Mouse (Mus musculus) embryo, embryonic 11 days (tissue): Measurements from ENCODE around the gene Il1rap.

Source experiments
- DNase-seq: peaks from one replicate; pipeline ENCODE4 v3.0.0-alpha.2; 2015

Gene Il1rap

DNA sequence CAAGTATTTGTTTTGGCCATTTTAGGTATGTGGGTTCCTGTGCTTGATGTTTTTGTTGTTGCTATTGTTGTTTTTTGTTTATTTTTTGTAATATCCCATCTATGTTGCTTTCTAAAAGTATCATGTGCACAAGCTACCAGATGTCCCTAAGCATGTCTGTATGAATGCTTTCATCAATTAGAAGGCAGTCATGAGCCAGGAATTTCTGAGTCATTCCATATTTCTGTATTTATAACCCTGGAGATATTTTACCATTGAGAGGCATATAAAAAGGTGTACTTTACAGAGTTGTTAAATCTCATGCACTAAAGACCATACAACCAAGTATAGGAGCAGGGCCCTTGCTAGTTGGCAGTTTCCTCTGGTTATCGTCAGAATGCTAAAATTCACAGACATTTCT lies 41.6 kb downstream of the Il1rap start:
- DNase-seq, result no peak

DNA sequence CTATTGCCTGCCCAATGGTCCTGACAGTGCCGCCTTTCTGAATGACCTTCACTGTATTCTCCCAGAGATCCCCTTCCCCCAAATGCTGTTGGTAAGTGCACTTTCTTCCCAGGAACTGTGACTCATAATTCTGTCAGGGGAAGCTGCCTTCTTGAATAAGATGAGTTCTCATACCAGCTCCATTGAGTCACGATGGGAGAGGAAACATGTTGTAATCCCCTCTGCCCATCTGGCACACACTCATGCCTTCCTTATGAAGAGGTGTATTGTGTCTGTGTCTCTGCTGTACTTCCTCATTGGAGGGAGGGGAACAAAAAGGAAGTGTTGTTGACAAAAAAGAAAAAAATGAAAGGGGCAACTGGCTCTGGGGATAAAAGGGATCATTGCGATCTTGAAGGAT lies 44.6 kb downstream of the Il1rap start:
- DNase-seq, result no peak

DNA sequence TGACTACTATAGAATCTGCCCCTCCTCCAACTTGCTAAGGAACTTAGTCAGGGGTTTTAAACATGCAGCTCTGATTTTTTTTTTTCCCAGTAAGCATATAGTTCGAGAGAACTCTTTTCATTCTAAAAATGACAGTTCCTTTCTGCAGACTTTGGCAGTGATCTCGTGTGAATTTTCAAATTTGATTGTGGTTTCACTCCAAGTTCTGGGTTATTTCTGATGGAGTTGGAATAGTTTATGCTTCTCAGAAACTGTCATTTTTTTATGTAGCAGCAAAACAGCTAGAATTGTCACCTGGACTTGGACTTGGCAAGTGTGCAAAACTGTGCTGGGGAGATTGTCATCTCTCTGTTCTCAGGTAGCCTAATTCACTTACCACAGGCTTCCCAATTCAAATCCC lies 53.3 kb downstream of the Il1rap start:
- DNase-seq, result no peak

DNA sequence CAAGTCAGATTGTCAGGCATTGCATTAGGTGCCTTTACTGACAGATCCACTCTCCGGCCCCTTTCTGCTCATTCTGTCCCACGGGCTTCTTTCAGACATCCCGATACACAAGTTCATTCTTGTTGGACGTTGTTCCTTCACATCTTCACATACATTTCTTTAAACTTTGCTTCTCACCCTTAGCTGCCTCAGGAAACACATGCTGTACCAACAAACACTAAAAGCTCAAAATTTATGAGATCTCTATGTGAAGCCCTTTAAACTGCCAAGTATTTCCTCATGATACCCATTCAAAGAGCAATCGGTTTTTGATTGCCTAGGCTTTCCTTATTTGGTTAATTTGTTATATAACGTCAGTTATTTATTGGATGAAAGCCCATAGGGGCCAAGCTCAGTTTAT lies 61.6 kb downstream of the Il1rap start:
- DNase-seq, result no peak

DNA sequence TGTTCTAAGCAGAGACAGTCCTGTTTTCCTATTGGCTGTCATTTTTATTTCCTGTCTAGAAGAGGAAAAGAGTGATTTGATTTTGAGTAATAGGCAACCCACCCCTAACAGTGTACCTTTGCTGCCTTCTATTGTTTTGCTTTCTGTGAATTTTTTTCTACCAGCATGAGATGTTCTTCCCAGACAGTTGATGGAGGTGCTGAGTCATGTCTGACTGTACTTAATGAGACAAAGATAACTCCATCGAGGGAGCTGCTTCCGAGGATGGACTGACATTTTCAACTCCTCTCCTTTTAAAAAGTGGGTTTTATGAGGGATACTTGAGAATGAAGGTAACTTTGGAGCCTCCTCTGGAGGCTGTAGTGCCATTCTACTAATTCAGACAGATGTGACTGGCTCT lies 64.6 kb downstream of the Il1rap start:
- DNase-seq, result no peak

DNA sequence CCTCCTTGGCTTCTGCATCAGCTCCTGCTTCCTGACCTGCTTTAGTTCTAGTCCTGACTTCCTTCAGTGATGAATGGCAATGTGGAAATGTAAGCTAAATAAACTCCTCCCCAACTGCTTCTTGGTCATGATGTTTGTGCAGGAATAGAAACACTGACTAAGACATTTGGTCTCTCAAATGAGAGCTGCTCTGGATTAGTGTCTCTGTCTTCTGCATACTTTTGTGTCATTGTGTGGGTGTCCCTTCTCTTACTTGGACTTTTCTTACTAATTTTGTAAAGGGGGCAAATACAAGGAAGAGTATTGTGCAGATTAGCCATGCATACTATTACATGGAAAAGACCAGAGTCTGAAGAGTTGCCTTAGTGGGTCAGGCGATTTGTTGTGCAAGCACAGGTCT lies 65.5 kb downstream of the Il1rap start:
- no peak for DNase-seq

DNA sequence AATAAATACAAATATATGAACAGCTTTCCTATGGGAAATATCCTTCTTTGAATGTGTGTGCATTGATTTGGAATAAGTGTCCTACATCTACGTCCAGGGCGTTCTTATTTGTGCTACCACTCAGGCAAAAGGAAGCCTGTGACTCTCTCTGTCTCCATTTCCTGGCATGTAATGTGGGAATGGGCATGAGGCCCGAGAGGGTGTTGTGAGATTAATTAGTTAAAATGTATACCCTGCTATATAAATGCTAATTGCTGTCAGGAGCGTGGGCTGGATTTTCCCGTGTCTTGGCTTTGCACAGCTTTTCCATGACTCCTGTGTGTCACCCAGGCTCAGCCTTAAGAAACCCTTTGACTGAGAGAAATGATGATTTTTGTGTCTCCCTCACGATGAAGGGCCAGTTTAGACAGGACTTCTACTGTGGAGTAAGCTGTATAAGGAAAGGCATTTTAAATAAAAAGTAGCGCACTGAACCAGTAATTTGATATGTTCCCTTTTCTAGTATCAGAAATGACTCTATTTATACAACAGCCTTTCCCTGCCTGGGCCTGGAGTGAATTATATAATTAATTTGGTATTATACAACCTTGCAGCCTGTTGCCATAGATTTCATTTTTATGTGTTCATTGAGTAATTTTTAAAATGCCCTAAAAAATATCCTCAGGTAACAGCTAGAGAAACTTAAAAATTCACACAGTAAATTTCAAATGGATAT lies 81.4 kb downstream of the Il1rap start:
- no peak for DNase-seq

DNA sequence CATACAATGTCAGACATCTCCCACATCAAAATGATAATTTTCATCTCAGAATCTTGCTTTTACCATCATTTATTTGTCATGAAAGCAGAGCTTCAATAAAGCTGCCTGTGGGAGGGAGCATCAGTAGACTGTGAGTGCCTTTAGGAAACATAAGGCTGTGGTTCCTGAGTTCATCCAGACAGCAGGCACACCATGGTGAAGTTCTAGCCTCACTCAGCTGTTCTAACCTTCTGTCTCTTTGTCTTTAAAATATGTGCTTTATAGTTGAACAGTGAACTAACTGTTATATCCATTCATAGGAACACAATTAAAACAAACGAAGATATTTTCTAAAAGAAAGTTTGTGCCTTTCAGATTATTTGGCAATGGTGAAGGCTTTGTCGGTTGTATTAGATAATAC lies 84.9 kb downstream of the Il1rap start:
- DNase-seq, result no peak

DNA sequence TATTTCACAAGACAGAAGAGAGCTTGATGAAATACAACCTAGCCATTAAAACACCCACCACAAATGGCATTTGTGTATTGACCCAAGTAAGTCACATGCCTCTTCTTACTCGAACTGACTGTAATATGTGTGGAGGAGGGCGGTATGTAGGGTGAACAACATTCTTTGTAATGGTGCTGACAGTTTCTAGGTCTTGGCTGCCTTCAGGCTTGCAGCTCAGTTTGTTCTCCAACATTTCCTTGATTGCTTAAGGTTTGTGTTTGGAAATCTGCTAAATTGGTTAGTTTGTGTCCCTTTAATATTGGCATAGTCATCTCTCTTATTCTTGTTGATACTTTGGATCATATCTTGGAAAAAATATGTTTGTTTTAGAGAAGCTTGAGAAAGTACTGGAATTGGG lies 87.6 kb downstream of the Il1rap start:
- no peak for DNase-seq

DNA sequence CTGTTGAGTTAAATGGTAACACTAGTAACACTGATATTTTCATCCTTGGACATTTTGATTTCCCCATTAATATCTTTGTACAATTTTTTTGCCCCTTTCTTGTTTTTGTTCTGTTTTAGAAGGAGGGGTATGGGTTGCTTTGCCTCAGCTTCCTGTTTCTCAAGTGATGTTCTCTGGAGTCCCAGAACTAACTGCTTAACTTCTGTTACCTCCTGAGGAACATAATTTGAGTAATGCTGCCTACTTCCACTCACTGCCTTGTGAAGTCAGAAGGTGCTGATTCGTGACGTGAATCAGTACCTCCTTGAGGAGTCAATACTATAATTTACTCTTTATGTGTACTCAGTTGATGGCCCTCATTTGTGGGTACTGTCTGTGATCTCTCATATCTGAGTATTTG lies 98.9 kb downstream of the Il1rap start:
- DNase-seq, result no peak

DNA sequence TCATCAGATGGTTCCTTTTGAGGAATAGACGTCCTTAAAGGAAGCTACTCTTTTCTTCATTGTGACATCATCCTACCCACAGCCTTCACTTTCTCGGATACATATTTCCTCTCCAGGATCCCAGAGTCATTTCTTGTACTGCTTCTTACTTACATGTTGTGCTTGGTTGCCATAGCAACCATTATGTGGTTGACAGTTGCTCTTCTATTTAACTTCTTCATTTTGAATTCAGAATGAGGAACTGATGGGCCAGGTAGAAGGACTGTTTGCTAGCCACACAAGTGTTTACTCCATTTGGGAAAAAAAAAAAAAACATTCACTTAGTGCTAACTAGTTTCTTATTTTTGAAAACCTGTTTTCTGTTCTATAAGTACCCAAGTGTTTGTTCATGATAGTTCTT lies 108.3 kb downstream of the Il1rap start:
- no peak for DNase-seq

DNA sequence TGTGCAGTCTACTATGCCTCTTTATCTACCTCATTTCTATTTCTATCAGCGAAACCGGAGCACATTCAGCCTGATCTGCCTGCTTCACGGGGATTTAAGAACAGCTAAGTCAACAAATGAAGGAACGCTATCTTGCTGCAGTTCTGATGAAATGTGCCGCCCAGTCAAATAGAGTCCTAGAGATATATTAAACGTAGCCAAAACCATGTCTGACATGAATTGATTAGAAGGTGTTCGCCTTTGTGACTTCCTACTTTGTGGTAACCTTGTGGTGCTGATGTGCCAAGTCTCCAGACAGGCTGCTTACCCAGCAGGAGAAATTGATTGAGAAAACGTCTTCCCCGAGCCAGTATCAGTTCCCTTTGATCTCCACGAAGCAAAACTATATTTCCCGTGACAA lies 109.8 kb downstream of the Il1rap start:
- no peak for DNase-seq

DNA sequence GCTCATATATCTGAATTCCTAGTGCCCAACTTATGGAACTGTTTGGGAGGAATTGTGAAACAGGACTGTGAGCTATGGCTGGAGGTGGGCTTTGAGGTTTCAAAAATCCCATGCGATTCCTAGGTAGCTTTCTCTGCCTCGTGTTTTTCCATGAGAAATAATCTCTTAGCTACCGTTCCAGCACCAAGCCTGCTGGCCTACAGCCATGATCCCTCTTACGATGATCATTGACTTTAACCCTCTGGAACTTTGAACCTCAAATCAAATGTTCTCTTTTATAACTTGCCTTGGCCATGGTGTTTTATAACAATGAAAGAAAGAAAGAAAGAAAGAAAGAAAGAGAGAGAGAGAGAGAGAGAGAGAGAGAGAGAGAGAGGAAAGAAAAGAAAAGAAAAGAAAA lies 116.6 kb downstream of the Il1rap start:
- no peak for DNase-seq

DNA sequence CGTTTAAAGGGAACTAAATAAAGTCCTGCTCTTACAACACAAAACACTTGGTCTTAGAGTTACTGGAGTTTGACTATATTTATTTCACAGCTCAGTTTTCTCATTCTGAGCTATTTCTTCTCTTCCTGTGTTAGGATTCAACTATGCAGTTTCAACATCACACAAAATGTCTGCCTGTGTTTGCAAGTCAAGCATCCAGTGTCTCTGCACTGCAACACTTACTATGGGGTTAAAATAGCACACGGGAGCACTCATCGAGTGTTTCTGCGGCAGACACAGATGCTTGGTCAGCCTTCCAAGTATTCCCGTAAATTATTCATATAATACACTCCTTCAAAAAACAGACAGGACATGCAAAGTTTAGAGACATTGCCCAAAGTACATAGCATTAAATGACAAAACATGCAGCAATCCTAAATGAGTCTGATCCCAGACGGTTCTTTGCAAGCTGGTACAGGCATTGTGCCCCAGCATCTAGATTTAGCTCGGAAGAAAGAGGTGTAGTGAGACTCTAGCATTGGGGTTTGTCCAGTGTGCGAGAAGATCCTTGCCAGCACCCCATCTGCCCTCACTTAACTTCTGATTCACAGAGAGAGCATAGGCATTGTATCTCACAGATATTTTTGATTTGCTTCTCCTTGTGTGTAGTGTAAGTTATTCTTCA lies 119.1 kb downstream of the Il1rap start:
- no peak for DNase-seq

DNA sequence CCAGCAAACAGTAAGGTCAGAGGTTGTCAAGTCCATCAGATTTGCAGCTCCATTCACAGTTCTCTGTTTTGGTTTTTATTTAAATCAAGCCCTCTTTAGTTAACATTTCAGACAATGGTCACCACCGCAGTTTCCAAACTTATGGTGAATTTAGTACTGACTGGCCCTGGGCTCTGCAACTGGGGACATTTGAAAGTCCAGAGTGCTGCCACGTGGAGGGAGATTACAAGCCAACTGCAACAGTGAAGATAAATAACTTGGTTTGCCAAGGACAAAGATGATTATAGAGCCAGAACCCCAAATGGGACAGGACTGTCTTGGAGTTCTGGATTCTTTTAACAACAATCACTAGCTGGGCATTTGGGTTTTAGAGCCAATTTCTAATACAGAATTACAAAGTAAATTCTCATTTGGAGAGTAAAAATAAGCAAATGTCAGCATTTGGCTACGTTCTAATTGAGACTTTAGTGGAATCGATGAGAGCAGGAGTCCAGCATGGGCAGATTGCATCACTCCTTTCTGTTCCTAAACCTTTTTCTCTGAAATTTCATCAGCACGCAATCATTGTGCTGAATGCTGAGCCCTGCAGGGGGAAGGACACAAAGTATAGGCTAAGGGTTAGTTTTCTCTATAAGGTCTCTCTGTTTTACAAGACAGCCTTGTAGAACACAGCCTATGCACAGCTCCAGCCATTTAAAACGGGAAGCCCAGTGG lies 124.3 kb downstream of the Il1rap start:
- no peak for DNase-seq

DNA sequence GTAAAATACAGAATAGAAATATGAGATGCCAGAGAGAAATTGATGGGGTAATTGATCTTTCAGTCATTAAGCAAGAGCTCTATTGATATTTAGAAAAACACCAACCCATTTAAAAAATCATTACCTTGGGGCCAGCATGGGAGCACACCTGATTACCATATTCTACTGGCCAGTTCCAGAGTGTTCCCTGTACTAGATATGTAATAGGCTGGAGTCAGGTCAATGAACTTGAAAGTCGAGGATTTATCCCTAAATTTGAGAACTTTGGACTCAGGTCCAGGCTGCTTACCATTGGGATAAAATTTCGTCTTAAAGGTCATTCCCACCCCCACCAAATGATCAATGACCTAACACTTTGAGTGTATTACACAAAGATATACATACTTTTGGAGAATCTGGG lies 125.0 kb downstream of the Il1rap start:
- DNase-seq, result no peak

DNA sequence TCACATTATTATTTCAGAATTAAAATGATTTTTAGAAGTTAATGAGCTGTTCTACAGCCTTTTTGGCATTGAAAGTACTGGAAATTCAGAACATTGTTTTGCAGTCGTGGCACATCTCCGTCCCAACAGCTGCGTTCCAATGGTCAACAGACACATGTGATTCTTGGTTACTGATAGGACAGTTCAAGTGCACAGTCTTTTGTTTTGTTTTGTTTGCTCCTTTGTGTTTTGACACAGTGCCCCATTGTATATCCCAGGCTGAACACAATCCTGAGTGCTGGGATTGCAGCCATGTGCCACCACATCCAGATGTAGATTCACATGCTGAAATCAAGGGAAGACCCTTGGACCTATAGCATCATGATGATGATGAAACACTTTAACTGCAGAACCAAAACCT lies 129.4 kb downstream of the Il1rap start:
- no peak for DNase-seq

DNA sequence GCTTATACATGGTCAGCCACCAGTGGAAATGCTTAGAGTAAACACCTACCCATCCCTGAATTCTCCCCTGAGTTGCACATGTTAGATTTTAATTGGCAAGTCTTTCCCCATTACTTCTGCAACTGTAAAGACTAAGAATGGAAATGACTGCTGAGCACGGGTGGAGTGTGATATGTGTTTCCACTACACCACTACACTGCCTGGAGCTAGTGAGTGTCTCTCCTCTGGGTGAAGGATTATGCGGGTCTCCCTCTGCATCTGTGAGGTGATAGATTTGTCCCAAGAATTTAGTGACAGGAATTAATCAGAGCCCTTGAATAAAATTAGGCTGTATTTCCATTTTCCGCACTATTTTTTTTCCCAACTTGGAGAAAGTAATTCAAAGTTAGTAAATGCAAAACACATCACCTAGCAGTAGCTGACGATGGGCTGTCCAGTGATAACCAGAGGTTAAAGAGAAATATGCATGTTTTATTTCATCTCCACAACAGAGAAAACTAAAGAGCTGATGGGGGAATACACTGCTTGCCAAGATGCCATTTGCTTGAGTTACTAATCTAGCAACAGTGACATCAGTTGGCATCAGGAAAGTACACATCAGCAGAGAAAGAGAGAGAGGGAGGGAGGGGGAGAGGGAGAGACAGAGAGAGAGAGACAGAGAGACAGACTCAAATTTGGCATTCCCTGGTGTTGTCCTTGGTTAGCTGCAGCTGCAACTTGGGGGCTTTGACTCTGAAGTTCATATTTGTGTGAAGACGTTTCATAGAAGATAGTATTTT lies 132.2 kb downstream of the Il1rap start:
- no peak for DNase-seq

DNA sequence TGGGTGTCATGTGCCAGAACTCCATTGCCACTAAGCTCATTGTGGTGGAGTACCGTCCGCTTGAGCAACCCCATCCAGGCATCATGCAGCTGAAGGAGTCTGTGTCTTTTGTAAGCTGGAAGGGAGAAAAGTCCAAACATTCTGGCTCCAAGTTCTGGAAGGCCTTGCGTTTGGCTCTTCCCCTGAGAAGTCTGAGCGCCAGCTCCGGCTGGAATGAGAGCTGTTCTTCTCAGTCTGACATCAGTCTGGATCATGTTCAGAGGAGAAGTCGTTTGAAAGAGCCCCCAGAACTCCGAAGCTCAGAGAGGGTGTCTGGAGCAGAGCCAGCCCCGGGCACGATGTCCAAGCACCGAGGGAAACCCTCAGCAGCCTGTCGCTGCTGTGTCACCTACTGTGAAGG lies 141.0 kb downstream of the Il1rap start:
- DNase-seq, result no peak

DNA sequence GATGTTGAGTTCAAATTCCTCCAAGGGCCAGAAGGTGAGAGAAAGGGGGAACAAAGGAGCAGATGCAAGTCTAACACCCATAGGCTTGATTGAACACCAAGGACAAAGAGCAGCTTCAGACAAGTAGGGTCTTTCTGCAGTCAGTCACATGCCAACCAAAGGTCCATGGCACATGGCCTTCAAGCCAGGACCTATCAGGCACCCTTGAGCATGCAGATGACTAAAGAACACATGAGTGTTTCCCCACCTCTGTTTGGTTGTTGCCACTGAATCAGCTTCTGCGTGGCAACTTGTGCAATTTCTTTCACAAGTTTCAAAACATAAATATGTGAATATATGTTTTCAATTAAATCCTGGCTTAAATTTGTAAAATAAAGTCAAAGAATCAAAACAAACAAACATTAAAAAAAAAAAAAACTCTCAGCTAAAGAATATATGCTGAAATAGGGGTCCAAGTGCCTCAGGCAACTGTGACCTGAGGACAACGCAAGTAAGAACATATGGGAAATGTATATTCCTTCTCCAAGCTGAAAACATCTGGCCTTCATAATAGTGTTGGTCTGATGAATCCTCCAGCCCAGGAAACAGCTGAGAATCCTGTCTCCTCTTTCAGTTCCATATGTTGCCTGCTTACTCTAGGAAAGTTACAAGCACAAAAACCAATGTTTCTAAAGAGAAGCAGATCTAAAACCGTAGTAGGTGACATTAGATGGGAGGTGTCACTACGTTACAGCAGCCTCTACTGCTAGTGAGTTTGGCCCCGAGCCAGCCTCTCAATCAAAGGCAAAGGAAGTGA lies 142.6 kb downstream of the Il1rap start:
- DNase-seq, result peak; percentile 28

DNA sequence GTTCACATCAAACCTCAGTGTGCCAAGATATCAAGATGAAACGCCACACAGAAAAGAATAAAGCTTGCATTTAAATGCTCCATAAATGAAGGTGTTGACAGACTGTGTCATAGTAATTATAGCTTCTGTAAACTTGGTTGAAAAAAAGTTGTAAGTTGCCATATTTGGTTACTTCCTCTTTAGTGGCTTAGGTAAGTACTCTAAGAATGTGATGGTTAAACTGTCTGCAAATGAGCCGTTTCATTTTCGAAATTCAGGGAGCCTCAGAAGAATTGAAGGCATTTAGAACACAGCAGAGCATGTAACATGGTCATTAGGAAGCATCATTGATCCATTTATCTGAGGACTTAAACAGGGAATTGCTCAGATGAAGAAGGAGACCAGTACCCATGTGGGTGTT lies 146.6 kb downstream of the Il1rap start:
- DNase-seq, result no peak

DNA sequence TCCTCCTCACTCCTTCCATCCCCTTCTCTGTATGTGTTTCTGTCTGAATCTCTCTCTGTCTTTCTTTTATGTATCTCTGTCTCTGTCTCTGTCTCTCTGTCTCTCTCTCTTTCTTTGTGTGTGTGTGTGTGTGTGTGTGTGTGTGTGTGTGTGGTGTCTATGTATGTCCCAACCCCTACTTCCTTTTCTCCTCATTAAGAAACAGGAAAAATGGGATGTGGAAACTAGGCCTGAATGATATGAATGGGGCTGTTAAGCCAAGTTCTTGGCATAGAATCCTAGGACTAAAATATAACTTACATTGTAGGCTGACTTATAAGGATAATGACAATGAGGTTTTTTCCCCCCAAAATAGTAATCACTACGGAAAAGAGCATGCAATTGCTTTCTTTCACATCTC lies 149.4 kb downstream of the Il1rap start:
- no peak for DNase-seq

DNA sequence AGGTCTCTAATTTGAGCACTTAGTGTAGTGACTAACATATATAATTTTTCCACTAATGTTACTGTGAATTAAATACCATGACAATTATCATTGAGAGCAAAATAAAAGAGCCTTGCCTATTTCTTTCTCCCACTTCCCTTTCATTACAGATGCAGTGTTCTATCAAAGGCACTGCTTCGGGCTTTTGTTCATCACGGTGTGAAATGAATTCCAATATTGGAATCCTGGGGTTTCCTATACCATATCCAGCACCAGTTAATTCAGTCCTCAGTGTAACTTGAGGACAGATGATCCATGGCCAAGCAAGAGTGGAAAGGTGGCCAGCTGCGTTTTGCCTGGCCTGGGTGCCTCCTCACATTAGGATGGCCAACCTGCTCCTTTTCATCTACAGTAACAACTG lies 151.1 kb downstream of the Il1rap start:
- no peak for DNase-seq
